Mouse (Mus musculus) heart, postnatal 10 days (tissue): ENCODE data around the gene Mef2a. TPM values are rescaled to one million over a fixed set of nuclear protein-coding genes. Genes with fewer than 3 reads are reported as not detected.

Experiments
- DNase-seq, 2 experiments: peaks; one replicate each; pipeline ENCODE4 v3.0.0; 2021
- intact Hi-C: fragments of 180-260 bp; cut with DNase I; formaldehyde crosslinking; loops from one replicate; pipeline ENCODE4 v1.15.1; 2025
- total RNA-seq, 2 experiments: library from RNA; stranded (reverse); gene quantifications; 2 replicates each; pipeline ENCODE4 v1.2.3; 2021

The Mef2a gene
- total RNA-seq = 100 to 1,000 TPM; 192 to 218 TPM

DNA sequence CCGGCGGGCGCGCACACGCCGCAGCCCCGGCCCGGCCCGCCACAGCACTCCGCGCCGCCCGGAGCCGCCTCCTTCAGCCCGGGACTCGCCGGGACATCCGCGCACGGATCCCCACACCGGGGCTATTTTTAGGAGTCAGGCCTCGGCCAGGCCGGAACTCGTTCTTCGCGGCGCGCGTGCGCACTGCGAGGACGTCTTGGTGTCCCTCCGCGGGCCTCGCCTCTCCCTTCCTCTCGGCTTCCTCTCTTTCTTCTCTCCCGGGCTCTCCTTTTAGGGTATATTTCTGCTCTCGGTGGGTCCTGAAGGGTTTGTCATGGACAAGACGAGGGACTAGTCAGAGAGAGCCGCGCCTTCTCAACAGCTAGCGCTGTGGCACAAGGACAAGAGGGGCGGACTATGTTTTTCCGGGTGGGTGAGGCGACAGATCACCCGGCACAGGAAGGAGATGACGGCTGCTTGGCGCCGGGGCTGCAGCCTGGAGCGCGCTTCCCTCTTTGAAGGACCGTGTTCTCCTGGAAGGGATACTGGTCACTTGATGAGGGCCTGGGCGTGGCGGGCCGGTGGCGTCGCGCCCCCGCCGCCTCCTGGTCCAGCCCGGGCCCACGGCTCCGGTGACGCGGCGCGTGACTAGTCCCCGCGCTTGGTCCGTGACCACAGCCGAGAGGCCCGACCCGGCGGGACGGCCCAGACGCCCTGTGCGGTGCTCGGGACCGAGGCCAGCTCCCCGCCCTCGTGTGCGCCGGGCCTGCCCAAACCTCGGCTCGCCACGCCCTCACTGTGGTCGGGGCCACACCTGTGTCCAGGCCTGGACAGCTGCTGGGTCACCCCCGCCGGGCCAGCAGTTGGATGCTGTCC, at the start of gene Mef2a:
Mef2a (minus strand) TSS at position 130 of the 855 bp plus-strand sequence.
- intact Hi-C loops = loop anchor here (1.0 to 5.0 kb wide), 5 partner anchors 88 to 258 kb away; no protein-coding TSS in a partner anchor
- DNase-seq = peak; percentile 98

DNA sequence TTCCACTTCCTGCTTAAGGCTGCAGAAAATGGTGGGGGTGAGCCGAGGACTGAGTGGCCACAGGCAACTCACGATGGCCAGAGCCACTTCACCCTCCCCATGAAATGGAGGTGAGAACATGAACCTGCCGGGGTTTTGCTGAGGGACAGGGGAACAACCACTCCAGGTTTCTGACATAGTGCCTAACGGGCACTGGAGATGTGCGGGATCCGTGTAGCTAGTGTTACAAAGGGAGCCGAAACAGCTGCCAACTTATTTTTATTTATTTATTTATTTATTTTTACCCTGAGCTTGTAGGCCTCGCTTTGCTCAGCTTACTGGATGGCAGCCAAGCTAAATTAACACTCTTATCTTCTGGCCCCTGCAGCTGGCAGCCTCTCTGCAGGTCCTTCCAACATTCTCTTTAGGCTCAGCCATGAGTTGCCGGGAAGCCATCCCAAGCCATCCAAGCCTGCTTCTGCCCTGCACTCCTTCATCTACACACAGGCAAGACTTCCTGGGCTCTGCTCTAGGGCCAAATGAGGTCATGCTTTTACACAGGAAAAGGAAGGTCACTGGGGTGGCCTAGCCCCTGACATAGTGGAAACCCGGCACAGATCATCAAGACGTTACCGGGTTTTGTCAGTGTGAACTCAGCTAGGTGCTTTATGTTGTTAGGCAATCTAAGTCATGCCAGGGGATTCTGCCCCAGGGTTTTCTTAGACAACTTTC, 49.0 kb upstream of the Mef2a start:
- intact Hi-C loops = loop anchor here (1.0 to 2.0 kb wide), 3 partner anchors 17 to 47 kb away; no protein-coding TSS in a partner anchor
- peak; percentile 89 to 91 for DNase-seq

DNA sequence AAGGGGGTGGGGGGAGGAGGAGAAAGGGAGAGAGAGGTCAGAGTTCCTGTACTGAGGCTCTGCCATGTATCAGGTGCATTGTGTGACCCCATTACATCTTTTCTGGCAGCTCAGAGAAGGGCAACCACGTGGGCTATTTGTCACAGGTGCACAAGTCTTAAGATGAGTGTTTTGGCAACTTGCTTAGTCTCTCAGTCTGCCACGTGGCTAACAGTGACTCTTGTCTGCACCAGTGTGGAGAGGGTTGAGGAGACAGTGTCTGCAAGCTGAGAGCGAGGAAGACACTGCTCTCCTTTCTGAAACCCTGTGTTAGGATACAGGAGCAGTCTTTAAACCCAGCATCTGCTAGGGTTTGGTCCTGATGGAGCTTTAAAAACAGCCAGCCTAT, 48.4 kb upstream of the Mef2a start:
- intact Hi-C loops = loop anchor here (2.0 kb wide), 1 partner anchor 46 kb away; no protein-coding TSS in a partner anchor
- peak in 1 of 2 experiments; percentile 43 for DNase-seq

DNA sequence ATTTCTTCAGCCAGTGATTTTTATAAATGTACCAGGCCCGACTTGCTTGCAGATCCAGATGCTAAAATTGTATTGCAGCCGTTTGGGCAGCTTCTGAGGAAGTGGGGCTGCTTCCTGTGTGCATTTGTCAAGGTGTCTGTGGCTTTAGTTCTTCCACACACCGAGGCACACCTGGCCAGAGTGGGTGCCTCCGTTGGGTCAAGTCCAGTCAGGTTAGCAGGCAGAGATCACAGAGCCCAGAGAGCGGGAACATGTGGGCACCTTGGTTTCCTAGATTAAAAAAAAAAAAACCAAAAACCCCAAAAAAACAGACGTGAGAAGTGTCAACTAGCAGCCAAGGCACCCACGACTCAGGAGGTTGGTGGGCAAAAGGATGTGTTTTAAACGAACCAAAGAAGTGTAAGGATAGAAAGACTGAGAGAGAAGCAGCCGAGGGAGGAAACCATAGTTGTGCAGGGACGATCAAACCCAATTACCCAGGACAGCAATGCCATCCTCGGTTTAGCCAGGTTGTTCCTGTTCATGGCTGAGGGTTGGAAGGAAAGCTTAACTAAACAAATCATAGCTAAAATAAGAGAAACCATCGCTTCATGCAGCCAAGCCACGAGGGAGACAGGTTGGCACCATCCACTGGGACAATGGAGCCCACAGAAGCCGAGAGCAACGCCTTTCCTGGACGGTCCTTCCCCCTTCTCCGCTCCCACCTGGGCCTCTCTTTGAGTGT, 47.1 kb upstream of the Mef2a start:
- intact Hi-C loops = loop anchor here (2.0 kb wide), 1 partner anchor 45 kb away; no protein-coding TSS in a partner anchor

DNA sequence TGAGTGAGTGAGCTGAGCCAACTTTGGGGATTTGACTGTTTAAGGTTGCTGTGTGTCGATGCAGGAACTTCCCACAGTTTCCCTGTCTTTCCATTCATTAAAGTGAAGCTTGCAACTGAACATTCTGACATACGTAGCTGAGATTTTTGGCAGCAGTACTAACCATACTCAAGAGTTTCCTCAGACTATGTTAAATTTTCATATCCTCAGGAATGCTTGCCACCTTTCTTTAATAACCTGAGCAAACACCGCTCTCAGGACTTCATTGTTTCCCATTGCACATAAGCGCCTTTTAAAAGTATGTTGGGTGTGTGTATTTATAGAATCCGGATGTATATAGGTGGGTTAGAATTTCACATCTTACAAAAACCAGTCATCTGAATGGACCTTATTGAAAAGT, 45.5 kb upstream of the Mef2a start:
- intact Hi-C loops = no loop called here
- no peak for DNase-seq

More for the DNA sequence above, 47.1 kb upstream of the Mef2a start:
- DNase-seq = no peak

DNA sequence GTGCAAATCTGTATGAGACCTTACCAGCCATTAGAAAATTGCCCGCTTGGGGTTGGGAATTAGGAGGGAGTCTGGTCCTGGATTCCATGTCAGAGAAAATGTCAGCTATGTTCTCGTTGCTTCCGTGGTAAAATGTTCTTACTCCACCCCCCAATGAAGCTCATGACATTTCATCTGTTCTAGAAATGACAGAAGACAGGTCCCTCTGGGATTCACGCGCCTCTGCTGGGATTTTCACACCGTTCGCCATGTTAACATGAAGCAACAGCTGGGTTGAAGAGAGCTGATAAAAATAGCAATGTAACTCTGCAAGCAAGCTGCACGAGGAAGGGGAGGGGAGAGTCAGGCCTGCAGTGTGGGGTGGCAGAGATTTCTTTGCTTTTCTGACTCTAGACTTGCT, 42.1 kb upstream of the Mef2a start:
- intact Hi-C loops = loop anchor here (5.0 kb wide), 1 partner anchor 37 kb away; no protein-coding TSS in a partner anchor
- DNase-seq = peak; percentile 72 to 73

DNA sequence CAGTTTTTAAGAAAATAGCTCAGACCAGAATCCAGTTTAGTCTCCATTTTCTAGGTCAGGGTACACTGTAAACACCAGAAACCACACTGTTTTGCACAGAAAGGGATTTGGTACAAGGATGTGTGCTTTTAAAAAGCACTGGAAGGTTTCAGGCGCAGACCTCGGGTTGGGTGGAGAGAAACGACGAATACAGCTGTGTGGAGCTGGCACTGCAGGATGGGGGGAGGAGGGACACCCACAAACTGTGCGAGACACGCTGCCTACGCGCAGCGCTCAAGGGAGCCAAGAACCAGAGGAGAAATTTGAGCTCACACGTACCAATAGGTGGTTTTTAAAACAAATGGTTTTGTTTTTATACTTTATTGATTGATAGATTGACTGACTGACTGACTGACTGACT, 40.0 kb upstream of the Mef2a start:
- no peak for DNase-seq
- intact Hi-C loops = loop anchor here (5.0 kb wide), 1 partner anchor 35 kb away; no protein-coding TSS in a partner anchor

DNA sequence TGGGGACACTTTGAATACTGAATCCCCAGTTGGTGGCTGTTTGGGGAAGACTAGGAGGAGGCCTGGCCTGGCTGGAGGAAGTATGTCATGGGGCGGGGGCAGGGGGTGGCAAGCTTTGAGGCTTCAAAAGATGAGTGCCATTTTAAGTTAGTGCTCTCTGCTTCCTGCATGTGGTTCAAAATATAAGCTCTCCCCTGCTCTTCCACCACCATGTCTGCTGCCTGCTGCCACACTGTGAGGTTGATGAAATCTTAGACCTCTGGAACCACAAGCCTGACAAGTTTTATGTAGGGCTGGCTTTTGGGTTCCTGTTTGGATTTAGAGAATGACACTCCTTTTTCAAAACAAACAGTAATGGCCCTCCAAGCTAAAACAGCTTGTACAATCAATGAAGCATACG, 34.4 kb upstream of the Mef2a start:
- intact Hi-C loops = no loop called here

DNA sequence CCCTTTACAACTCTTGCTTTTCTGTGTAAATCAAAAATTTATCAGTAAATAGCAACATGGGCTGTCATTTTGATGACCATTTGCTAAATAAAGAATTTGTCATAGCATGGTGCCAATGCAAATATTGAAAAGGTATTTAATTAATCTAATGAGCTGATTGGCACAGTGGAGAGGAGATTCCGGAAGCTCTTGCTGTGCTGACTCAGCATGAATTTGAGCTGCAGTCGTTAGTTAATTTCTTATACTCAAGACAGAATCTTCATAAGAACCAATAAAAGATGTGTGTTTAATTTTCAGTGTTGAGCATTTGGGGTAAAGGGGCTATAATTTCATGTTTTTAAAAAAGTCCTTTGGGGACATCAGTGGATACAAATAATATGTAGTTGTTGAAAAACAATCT, 31.5 kb upstream of the Mef2a start:
- intact Hi-C loops = no loop called here
- DNase-seq = no peak

More for the DNA sequence above, 34.4 kb upstream of the Mef2a start:
- DNase-seq = no peak

DNA sequence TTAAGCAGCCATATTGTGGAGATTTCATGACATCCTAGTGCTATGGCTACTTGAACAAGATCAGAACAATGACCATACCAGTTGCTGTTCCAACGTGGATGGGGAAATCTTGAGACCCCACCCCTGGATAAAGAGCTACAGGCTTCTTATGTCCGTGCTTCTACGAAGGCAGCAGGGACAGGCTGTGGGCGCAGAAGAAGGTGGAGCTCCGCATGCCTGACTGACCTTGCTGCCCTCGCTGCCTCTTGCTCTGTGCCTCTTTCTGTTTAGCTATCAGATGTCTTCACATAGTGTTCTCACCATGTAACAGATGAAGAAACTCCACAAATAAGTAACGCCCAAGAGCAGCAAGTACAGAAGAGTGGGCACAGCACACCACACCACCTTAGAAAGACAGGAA, 29.7 kb upstream of the Mef2a start:
- intact Hi-C loops = no loop called here

DNA sequence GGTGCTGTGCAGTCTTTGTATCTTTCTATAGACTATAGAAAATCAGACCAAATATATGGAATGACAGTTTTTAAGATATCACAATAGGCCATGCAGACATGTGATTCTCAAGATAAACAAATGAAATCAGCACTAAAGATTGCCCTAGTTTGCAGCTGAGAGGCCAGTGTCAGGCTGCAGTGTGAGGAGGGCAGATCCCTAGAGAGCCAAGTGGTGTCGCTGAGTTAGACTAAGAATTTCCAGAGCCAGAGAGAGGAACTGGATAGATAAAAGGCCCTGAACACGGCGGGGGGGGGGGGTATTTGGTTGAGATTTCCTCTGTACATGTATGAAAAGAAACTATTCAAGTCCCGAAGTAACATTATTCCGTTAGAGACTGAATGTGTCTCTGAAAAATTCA, 28.7 kb upstream of the Mef2a start:
- no peak for DNase-seq
- intact Hi-C loops = no loop called here

More for the DNA sequence above, 29.7 kb upstream of the Mef2a start:
- DNase-seq = no peak

DNA sequence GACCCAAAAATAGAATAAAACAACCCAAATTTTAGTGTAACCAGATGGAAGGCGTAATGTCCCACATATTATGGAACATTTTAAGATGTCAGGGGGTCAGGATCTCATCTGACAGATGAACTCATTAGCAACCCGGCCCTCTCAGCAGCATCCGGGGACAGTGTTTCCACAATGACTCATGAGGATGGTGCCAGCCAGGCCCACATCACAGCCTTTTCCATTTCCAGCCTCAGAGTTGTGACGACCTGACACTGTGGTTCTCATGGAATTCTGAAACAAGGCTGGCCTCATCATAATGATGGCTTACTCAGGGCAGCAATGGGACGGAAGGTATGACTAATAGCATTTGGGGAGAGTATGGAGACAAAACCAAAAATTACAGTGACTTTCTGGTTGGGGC, 18.1 kb upstream of the Mef2a start:
- intact Hi-C loops = no loop called here
- no peak for DNase-seq

DNA sequence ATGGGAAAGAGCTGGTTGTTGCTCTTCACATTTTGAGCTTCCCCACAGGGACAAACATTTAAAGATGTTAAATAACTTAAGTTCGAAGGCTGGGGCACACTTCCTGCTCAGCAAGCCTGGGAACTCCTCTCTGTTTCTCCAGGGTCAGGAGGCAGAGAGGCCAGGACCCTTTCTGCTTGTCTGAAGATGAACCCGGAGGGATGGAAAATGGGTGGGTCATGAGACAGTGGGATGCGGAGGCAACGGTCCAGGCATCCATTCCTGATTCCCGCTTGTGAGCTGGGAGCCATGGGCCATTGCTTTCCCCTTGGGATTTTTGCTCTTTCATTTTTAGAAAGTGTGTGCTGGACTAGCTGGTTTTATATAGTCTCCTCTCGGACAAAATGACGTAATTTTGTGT, 17.4 kb upstream of the Mef2a start:
- intact Hi-C loops = no loop called here
- no peak for DNase-seq

DNA sequence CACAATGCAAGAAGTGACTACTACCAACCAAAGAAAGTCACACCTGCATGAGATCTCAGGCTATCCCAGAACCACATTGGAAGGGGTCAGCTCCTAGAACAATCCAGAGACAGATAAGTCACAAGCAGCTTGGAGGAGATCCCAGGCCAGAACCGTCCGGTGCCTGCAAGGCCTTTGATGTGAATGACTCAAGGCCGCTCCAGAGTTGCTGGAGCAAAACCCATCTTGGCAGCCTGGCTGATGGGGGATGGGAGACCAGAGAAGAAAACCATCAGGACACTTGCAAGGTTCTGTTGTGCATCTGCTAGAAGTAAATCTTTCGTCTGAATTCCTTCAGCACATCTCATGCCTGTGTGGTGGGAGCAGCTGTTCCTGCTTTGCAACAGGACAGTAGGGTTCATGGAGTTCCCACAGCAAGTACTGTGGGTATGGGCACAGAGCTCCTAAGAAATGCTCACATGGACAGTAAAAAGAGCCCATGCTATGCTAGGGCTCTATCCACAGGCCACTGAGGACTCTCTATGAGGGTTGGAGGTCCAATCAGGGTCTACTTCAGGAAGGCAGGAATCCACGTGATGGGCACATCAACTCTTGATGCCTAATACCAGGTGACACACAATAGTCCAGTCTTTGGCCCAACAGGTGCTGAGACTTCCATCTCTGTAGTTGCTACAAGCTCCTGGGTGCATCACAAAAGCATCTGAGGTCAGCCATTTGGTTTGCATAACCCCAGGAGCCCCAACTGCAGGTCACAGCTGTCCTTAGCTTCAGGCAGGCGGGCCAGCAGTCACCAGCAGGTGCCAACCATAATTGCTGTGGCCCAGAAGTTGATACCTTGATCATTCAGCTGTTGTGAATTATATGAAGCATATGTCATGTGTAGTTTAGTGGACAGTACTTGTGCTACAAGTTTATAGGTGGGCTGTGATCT, 12.5 kb upstream of the Mef2a start:
- intact Hi-C loops = no loop called here
- DNase-seq = peak in 1 of 2 experiments; percentile 39

DNA sequence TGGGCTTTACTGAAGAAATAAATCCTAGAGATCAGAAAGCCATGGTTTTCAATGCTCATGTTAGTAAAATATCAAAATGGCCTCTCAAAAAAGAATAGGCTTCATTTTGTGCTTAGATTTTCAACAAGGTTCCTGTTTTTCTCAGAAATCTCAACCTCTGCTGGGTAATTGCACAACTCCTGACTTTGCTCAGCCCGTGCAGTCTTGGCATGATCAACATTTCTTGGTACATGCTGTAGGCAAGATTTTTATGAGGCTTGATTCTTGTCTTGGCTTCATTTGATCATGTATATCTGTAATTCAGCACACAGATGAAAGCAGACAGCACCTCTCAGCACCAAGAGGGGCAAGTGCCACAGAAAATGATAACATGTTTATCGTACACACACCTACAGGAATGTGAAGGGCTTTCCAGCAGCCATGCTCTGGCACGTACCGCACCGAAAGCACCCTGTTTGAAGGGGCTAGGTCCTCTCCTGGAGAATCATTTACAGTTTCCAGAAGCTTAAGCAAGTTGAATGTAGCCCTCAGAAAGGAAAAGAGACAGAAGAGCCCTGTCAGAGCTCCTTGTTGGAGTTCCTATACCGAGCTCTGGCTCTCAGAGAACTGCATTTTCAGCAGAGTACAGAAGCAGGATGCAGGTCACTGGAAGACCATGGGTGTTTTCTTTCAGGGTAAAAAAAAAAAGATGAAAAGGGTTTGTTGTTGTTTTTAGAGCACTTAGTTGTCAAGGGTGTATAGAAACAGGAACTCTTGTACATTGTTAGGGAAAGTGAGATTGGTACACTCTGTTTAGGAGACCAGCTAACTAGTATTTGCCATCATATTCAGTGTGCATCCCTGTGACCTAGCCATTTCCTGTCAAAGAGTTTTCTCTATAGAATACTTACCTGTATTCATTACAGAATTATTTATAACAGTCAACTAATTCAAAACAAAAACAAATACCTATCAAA, 7.8 kb upstream of the Mef2a start:
- intact Hi-C loops = no loop called here
- peak; percentile 31 to 34 for DNase-seq

DNA sequence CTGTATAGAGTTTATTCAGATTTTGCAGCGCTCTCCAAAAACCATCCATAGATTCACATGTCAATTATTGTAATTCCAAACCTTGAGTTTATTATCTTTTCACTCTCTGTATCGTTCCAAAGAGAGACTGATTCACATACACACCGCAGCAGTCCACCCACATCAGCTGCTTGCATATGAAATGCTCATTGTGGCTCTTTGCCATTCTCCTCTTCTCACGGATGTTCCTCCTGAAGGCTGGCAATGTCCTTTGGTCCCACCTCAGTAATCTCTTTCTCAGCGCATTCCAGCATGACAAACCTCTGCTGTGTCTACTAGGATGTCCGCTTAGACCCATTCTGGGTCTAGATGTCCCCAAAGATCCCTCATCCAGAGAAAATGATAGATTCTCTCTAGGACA, 4.1 kb upstream of the Mef2a start:
- DNase-seq = no peak
- intact Hi-C loops = loop anchor here (5.0 kb wide), 1 partner anchor 36 kb away; no protein-coding TSS in a partner anchor

DNA sequence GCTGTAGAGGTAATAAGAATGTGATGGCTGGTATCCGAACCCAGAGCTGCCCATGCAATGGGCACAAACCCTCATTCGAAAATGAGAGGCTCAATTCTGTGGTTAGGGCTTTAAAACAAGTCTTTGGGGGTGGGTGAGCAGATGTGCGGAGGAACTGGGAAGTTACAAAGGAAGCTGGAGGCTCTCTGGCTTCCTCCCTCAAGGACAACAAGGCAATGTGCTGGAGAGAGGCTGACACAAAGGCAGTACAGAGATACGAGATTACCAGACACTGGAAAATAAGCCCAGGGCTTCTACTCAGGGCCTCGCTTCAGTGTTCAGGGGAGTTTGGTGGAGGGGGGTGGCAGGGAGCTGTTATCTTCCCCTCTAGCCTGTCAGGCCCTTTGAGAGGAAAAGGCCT, 1.3 kb upstream of the Mef2a start:
- intact Hi-C loops = loop anchor here (2.0 to 5.0 kb wide), 5 partner anchors 47 to 173 kb away; no protein-coding TSS in a partner anchor

DNA sequence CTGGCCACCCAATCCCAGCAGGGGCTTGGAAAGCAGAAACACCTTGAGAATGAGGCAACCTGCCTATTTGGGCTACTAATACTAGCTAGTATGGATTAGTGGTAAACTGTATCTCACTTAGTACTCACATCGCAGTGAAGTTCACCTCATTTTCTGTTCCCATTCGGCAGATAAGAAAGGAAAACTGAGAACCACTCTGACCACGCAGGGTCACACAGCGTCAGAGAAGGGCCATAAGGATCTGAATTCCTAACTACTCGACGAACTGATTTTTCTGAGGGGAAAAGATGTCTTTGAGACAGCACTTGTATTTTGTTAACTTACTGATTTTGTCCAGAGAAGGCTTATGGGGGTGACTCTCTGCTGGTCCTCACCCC, 914 bp upstream of the Mef2a start:
- no peak for DNase-seq
- intact Hi-C loops = loop anchor here (2.0 to 5.0 kb wide), 4 partner anchors 87 to 174 kb away; no protein-coding TSS in a partner anchor

More for the DNA sequence above, 1.3 kb upstream of the Mef2a start:
- peak; percentile 66 to 67 for DNase-seq
